Mouse (Mus musculus): ENCODE measurements around the gene Zcchc9.
"Not testable (repeated sequence)": the region's sequence is repeated elsewhere in the genome, so short reads cannot be mapped to it uniquely, and the experiment has no call there.

The Zcchc9 gene

DNA sequence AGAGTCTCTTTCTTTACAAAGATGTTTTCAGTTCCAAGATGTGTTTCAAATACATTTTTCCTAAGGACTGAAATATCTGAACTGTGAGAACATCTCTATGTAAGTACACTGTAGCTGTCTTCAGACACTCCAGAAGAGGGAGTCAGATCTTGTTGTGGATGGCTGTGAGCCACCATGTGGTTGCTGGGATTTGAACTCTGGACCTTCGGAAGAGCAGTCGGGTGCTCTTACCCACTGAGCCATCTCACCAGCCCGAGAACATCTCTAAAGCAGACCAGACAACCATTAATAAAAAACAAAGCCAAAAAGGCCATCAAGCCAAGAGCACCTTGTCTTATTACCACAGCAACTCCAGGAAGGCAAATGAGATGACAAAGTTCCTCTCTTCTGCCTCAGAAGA is 43.9 kb downstream of the Zcchc9 start:
- in situ Hi-C loops (cut with MboI, MseI) = not testable (repeated sequence)

DNA sequence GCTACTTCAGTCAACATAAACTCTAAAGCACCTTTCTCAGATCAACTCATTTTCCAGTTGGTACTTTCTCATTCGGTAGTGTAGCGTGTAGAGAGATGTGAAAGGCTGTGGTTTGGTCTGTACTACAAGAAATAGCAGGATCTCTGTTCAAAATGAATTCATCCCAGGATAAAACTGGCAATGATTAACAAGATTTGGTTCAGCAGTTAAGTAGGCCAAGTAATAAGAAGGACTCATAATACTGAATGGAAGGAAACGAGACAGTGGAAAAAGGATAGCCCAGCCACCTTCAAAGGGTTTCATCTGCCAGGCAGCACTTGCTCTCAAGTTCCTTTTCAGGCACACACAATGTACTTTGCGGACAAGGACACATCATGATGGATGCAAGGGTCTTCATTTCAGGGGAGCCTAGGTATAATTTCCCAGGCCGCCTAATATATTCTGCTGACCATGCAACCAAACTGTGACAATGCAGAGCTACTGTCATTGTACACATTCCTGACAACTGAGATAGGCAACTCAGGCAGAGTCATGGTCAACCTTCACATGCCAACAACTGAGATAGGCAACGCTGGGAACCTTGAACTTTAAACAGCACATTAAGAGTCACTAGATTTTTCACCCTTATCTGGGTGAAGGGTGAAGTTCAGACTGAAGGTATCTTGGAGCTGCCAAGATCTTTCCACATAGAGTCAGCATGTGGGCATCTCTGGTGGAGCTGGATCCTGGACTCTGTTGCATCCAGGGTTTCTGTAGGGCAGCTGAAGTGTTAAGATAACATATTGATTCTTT is 45.7 kb downstream of the Zcchc9 start:
- in situ Hi-C loops (cut with MboI, MseI) = no loop called here

DNA sequence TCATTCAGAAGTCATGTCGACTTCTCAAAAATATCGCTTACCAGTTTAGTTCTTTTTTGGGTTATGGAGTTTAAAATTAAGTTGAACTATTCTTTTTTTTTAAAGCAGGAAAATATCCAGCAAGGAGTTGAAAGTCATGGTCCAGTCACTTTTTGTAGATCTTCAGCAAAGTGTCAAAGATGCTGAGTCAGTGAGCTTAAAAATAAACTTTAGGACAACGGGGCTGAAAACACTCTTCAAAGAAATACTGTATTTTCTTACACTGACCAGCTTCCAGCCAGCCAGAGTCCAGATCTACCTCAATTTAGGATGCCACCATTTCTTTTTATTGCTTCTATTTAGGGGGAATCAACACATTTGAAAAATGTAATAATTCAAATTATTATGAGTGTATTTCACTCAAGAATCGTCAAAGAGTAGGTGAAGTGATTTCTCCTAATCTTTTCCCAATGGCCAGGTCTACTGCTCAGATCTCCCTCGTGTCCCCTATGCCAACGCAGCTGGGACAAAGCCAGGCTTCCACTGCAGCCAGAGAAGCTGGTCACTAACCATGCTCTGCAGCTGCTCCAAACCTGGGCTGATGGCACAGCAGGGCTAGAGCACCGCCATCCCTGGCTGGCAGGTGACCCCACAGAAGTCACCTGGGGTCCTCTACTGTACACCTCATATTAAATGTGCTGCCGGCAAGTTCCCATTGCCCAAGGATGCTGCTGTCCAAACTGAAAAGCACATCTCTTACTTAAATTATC is 47.0 kb downstream of the Zcchc9 start:
- in situ Hi-C loops (cut with MboI, MseI) = no loop called here

DNA sequence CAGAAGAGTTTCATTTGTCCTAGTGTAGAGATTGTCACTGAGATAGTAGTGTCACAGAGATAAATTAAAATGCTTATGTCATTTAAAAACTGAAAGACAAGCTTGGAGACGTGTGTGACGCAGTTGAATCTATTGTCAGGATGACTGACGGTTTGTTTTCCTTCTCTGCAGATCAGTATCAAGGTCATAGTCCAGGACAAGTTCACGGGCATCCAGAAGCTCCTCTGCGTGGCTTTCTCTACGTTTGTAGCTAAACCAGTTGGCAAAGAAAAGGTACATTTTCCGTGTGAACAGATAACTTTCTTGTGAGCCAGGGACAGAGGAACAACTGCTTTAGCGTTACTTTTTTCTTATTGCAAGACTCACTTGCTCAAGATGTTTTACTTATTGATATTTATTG is 47.7 kb downstream of the Zcchc9 start:
- in situ Hi-C loops (cut with MboI, MseI) = no loop called here

DNA sequence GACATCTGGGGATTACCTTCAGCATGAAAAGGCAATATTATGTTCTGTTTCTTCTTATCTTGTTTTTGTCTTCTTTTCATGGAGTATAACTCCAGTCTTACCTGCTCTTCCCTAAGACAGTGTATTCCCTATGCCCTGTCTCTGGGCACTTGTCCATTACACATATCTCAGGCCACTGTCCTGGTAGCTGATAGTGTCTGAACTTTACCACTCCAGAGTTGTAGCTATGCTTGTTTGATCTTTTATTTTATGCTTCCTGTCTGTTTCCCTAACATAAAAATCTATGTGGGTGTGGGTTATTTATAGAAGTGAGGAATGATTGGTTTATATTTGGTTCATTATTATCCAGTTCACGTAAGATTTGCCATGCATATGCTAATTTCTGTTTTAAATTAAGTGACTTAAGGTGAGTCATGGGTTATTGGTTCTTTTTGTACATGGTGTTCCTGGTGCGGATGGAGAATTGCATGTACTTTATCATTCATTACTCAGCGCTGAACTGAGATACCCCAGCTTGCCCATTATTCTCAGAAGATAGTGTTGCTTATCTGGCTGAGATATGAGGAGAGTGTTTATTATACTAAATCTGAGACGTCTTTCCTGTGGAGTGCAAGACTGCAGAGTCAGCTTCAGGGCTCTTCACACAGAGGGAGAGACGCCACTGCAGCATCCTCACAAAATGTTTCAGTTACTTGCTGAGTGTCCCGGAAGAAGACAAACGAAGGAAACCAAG is 49.0 kb downstream of the Zcchc9 start:
- in situ Hi-C loops (cut with MboI, MseI) = no loop called here

DNA sequence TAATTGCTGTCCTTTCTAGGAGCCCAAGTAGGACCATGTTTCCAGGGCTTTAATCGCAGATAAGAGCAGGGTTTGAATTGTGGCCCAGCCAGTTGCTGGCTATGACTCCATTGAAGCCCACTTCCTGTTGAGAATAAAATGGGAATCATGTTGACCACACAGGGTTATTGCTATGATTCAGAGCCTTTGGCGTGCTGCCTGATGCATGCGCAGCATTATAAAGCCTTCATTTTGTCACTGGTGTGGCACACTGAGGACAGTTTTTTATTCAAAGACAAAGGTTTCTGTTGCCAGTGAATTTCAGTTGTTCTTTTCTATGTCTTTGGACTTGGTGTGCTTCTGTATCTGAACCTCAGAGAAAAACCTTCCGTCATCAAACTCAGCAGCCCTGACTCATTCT is 51.3 kb downstream of the Zcchc9 start:
- in situ Hi-C loops (cut with MboI, MseI) = no loop called here

DNA sequence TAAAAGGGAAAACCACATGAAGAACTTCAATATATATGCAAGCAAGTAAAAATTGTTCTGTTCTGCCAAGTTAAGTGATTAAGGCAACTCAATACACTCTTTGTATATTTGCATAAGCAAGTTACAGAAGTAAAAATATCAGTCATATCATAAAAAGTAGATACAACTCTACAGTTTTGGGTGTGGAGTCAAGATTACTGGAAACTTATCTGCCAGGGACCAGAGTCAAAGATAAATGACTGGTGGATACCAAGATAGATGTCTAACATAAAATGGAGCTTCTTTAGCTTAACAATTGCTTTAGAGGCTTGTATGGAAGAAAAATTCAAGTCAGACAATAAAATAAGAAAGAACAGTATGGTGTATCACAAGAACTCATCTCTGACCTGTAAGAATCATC is 52.7 kb downstream of the Zcchc9 start:
- in situ Hi-C loops (cut with MboI, MseI) = no loop called here

DNA sequence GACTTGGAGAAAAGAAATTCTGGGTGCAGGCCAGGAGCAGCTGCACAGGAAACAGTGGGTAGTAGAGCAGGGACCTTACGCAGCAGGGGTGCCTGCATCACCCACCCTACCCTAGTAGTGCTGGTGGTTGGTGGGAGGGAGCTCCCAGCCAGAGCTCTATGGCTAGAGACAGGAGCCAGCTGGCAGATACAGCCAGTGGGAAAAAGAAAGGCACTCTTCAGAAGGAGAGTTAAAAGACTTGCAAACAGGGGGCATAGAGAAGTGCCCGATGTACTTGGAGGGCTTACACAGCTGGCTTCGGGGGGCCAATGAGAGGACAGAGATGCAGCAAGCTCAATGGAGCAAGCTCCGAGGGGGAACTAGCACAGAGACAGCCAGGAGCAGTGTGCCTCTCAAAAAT is 53.8 kb downstream of the Zcchc9 start:
- in situ Hi-C loops (cut with MboI, MseI) = no loop called here

DNA sequence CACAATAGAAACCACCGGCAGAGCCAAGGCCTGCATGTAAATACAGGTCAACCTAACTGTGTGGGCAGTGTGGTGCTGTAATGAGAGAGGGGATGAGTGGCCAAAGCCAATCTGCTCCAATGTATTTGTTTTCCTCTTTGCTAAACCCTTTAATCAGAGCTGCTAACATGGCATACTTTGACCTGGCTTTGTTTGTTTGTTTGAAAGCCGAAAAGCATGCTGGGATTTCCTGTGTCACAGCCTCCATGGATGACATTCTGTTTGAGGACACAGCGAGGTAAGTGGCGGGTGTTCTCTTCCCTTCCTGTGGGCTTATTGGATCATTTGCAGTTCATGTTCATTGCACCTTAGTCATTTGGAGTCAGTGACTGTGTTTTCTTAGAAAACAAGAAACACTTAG is 57.5 kb downstream of the Zcchc9 start:
- in situ Hi-C loops (cut with MboI, MseI) = no loop called here

DNA sequence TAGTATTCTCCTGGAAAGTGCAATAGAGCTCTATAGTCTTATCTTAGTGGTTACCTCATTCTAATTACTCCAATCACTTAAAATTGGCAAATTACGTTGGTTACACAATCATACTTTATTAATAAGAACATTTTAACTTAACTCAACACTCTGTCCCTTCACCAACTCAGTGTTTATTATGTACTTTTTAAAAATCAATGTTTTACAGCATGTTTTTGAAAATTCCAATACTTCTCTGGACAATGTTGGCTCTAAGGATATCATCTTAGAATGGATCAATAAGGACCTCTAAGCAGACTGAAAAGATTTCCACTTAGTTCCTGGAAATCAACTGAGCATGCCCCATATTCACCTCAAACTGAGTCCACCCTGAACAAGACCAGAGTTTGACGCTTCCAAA is 59.1 kb downstream of the Zcchc9 start:
- in situ Hi-C loops (cut with MboI, MseI) = no loop called here

All from T-helper 17 cell (primary cell).